ENCODE assay signal across 21 mouse cellular contexts in genomic region chr9:61904201-61904600, GRCm38 (mm10). TPM values are rescaled to one million over a fixed set of nuclear protein-coding genes. Genes with fewer than 3 reads are reported as not detected.
DNase-seq lines count a peak whose midpoint lies in the region; ATAC-seq and TF ChIP-seq lines count a peak whose summit lies in the region.
"Had no signal": no experiment of that assay in that cellular context is flagged by ENCODE, and none has a peak within 500 bp of the region (broad histone marks: within the 10 kb centered on the region; RNA-seq: fewer than 3 reads in every experiment).

No protein-coding gene starts in this region.

- no peak for ATAC-seq in heart, embryonic 11.5 days (replicated peaks; ENCODE audit: insufficient number of reproducible peaks, low FRiP score, low TSS enrichment)
- ATAC-seq in lung, postnatal 0 days, result peak; percentile 52
- no peak for ATAC-seq in midbrain, embryonic 13.5 days
- no peak for ATAC-seq in neural tube, embryonic 15.5 days (ENCODE audit: low FRiP score)
- ATAC-seq: hindbrain, postnatal 0 days; midbrain, embryonic 16.5 days had no signal

- no peak for TF ChIP-seq EP300 in lung, postnatal 0 days (IDR thresholded peaks at IDR 0.05)

- no peaks in the 10 kb centered on the region for H3K9me3 ChIP-seq in heart, embryonic 11.5 days (replicated peaks; ENCODE audit: control insufficient read depth, low read length)
- H3K9me3 ChIP-seq in lung, postnatal 0 days (ENCODE audit: low read length), result no peaks in the 10 kb centered on the region
- no peaks in the 10 kb centered on the region for H3K9me3 ChIP-seq in midbrain, embryonic 13.5 days
- no peaks in the 10 kb centered on the region for H3K9me3 ChIP-seq in neural tube, embryonic 15.5 days (replicated peaks)
- H3K9me3 ChIP-seq: forebrain, embryonic 12.5 days; heart, embryonic 12.5 days; liver, embryonic 15.5 days; megakaryocyte, embryonic 14.5 days had no signal

- H3K36me3 ChIP-seq in heart, embryonic 11.5 days (ENCODE audit: control insufficient read depth, insufficient read depth, low read length), result no peaks in the 10 kb centered on the region
- no peaks in the 10 kb centered on the region for H3K36me3 ChIP-seq in lung, postnatal 0 days (ENCODE audit: insufficient read depth, low read length)
- no peaks in the 10 kb centered on the region for H3K36me3 ChIP-seq in midbrain, embryonic 13.5 days
- no peaks in the 10 kb centered on the region for H3K36me3 ChIP-seq in neural tube, embryonic 15.5 days
- H3K36me3 ChIP-seq: forebrain, embryonic 12.5 days; heart, embryonic 12.5 days; liver, embryonic 15.5 days had no signal

- 0 out of 2 replicates have a peak, but pooled peaks cover 2% of the 10 kb centered on the region for H3K4me1 ChIP-seq in heart, embryonic 11.5 days (ENCODE audit: control insufficient read depth, insufficient read depth, low read length)
- H3K4me1 ChIP-seq in lung, postnatal 0 days (ENCODE audit: insufficient read depth, low read depth, low read length), result no peaks in the 10 kb centered on the region
- peaks cover 23% of the 10 kb centered on the region for H3K4me1 ChIP-seq in midbrain, embryonic 13.5 days (replicated peaks)
- H3K4me1 ChIP-seq in neural tube, embryonic 15.5 days, result peaks cover 17% of the 10 kb centered on the region

- no peak for DNase-seq in heart, postnatal 14 days
- DNase-seq in urinary bladder, postnatal 36 days (ENCODE audit: low spot score in 2 of 2), result peak; percentile 32 to 49
- no peak for DNase-seq in urinary bladder, postnatal 4 days (ENCODE audit: low spot score in 2 of 2)
- DNase-seq in lung, postnatal 0 days (ENCODE audit: low spot score), result peak; percentile 55
- no peak for DNase-seq in B cell, adult 2 months
- DNase-seq: adrenal gland, postnatal 14 days; cerebellum, adult 11-12 months; cerebellum, postnatal 25 days; gastrocnemius, postnatal 14 days; heart, postnatal 4 days; right cerebral cortex, postnatal 14 days; thymus, postnatal 36 days had no signal

- intact Hi-C loops in heart, postnatal 14 days (cut with DNase I), result no loop called here

- no peak overlapping the region for H3K4me2 ChIP-seq in heart, embryonic 11.5 days
- no peak overlapping the region for H3K4me2 ChIP-seq in lung, postnatal 0 days (replicated peaks; ENCODE audit: low read depth, low read length)
- H3K4me2 ChIP-seq in midbrain, embryonic 13.5 days (replicated peaks), result no peak overlapping the region
- H3K4me2 ChIP-seq in neural tube, embryonic 15.5 days, result no peak overlapping the region
- H3K4me2 ChIP-seq: forebrain, embryonic 12.5 days; heart, embryonic 12.5 days; liver, embryonic 15.5 days had no signal

- H3K27me3 ChIP-seq in heart, embryonic 11.5 days (ENCODE audit: control insufficient read depth, insufficient read depth, low read length), result peaks cover 18% of the 10 kb centered on the region
- peaks cover 5% of the 10 kb centered on the region; the same call in 1 of the 2 replicates for H3K27me3 ChIP-seq in lung, postnatal 0 days (replicated peaks; ENCODE audit: insufficient read depth, low read length)
- peaks cover 23% of the 10 kb centered on the region for H3K27me3 ChIP-seq in midbrain, embryonic 13.5 days
- H3K27me3 ChIP-seq in neural tube, embryonic 15.5 days (replicated peaks), result peaks cover 8% of the 10 kb centered on the region

- TF ChIP-seq CTCF in lung, postnatal 0 days (IDR thresholded peaks at IDR 0.05), result no peak

- peak overlapping the region; percentile 28; the same call in 1 of the 2 replicates for H3K9ac ChIP-seq in heart, embryonic 11.5 days (ENCODE audit: low read depth, low read length)
- H3K9ac ChIP-seq in lung, postnatal 0 days (replicated peaks; ENCODE audit: low read depth), result no peak overlapping the region
- H3K9ac ChIP-seq in midbrain, embryonic 13.5 days (replicated peaks), result no peak overlapping the region
- H3K9ac ChIP-seq in neural tube, embryonic 15.5 days (replicated peaks), result no peak overlapping the region
- H3K9ac ChIP-seq: forebrain, embryonic 12.5 days; heart, embryonic 12.5 days; liver, embryonic 15.5 days had no signal

- H3K27ac ChIP-seq in heart, embryonic 11.5 days (ENCODE audit: low read depth, low read length), result no peak overlapping the region
- H3K27ac ChIP-seq in lung, postnatal 0 days (ENCODE audit: low read length), result no peak overlapping the region
- H3K27ac ChIP-seq in midbrain, embryonic 13.5 days, result no peak overlapping the region
- no peak overlapping the region for H3K27ac ChIP-seq in neural tube, embryonic 15.5 days (replicated peaks)
- H3K27ac ChIP-seq: hindbrain, postnatal 0 days; liver, embryonic 15.5 days had no signal

- H3K4me3 ChIP-seq in heart, embryonic 11.5 days (ENCODE audit: low read depth, low read length), result no peak overlapping the region
- H3K4me3 ChIP-seq in lung, postnatal 0 days (ENCODE audit: low read depth, low read length), result no peak overlapping the region
- H3K4me3 ChIP-seq in midbrain, embryonic 13.5 days (replicated peaks), result no peak overlapping the region
- H3K4me3 ChIP-seq in neural tube, embryonic 15.5 days (replicated peaks), result no peak overlapping the region
- H3K4me3 ChIP-seq: forebrain, embryonic 12.5 days; heart, embryonic 12.5 days; liver, embryonic 15.5 days had no signal

- WGBS in heart, embryonic 11.5 days (ENCODE audit: insufficient replicate concordance), result 24% methylated on average over 7 of the region's 7 CpGs
- 14% methylated on average over 7 of the region's 7 CpGs for WGBS in lung, postnatal 0 days
- 65% methylated on average over 7 of the region's 7 CpGs for WGBS in midbrain, embryonic 13.5 days
- 78% methylated on average over 7 of the region's 7 CpGs for WGBS in neural tube, embryonic 15.5 days

RNA-seq across cellular contexts. Expression of gene Rplp1, which starts 10.1 kb away (rescaled TPM):
- 963 and 1,096 TPM in 2 replicates for polyA plus RNA-seq in heart, embryonic 11.5 days (2014; fragmentation: Nextera tagmentation; extraction: Ambion mirVana)
- 1,000 to 10,000 TPM; 1,416 to 1,506 TPM for total RNA-seq in heart, postnatal 14 days (2021)
- polyA plus RNA-seq in lung, postnatal 0 days (2015; fragmentation: Nextera tagmentation; extraction: Ambion mirVana), result 997 and 1,182 TPM in 2 replicates
- polyA plus RNA-seq in midbrain, embryonic 13.5 days (2015; fragmentation: Nextera tagmentation; extraction: Ambion mirVana), result 860 and 872 TPM in 2 replicates
- 998 and 1,098 TPM in 2 replicates for polyA plus RNA-seq in neural tube, embryonic 15.5 days (2015; fragmentation: Nextera tagmentation; extraction: Ambion mirVana)

RNA-seq across cellular contexts. Expression of gene Kif23, which starts 42.4 kb away (rescaled TPM):
- 92.5 and 103 TPM in 2 replicates for polyA plus RNA-seq in heart, embryonic 11.5 days (2014; fragmentation: Nextera tagmentation; extraction: Ambion mirVana)
- total RNA-seq in heart, postnatal 14 days (2021), result 10 to 100 TPM in 1 of 2 experiments, 1 to 10 TPM in 1; 10.0 to 12.2 TPM
- 7.7 and 11.0 TPM in 2 replicates for polyA plus RNA-seq in lung, postnatal 0 days (2015; fragmentation: Nextera tagmentation; extraction: Ambion mirVana)
- 36.8 and 40.1 TPM in 2 replicates for polyA plus RNA-seq in midbrain, embryonic 13.5 days (2015; fragmentation: Nextera tagmentation; extraction: Ambion mirVana)
- 12.3 and 33.6 TPM in 2 replicates for polyA plus RNA-seq in neural tube, embryonic 15.5 days (2015; fragmentation: Nextera tagmentation; extraction: Ambion mirVana)

Comparison
In these comparisons a context has a peak if more than half of its experiments do, and no peak if none do; other contexts are left out.
1. DNase-seq: peak in urinary bladder, postnatal 36 days (2 of 2) and lung, postnatal 0 days (single experiment); none in heart, postnatal 14 days (0 of 2), urinary bladder, postnatal 4 days (0 of 2) and B cell, adult 2 months (0 of 2).